Mouse (Mus musculus): ENCODE measurements around the gene Ccdc66.
A peak's percentile ranks its signal among the peaks of the same experiment; 100 is the strongest.

Gene Ccdc66

DNA sequence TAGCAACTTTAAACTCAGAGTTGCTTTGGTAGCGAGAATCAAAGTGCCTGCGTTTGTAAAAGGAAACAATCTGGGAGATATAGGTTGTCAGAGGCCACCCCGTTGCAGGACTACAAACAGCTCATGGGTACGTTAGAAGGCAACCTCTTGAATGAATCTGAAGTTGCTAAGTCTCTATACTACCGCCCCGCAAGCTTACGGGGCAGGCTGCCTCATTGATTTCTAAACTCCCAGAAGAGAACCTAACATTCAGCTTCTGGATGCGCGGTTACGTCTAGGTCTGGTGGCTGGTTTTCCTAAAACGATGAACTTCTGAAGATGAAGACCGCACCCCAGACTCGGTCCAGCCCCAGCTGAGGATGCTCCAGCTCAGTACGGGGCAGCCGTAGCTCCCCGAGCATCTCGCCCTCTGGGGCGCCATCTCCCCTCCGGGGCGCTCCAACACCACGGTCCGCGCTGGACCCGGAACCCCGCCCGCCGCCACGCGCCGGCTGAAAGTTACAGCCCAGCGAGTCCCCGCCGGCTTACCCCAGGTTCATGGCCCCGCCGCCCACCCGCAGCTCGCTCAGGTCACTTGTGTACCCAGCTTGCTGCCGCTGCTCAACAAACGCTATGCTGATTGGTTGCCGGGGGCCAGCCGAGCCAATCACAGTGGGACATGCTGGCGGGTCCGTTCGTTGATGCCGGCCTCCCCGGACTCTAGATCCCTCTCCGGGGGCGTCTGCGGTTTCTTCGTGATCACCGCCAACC is at the start of gene Ccdc66:
TSS of gene Ccdc66 (minus strand) at position 567 of the 750 bp plus-strand sequence.
- DNase-seq (ENCODE audit: low read depth): peak; percentile 92

GRCm38 (mm10) chr14:27543838-27544426 is 35.7 kb upstream of the Ccdc66 start:
- DNase-seq (ENCODE audit: low read depth): no peak

- no peak for DNase-seq (ENCODE audit: low read depth)
Observed at GRCm38 (mm10) chr14:27536441-27536840, 28.2 kb upstream of the Ccdc66 start.

DNA sequence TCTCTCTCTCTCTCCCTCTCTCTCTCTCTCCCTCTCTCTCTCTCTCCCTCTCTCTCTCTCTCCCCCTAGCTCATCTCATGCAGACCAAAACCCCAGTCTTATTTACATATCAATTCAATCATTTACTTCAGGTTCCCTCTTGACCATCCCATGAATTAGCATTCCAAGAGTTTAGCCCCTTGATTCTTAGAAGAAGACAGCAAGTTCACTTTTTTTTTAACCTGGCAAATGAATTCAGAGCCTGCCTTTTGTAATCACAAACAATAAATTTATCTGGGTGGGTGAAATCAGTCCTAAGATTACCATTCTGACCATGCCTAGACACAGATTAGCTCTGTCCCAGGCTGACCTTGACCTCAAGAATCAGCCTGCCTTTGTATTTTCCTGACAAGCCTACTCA is 16.3 kb upstream of the Ccdc66 start:
- DNase-seq (ENCODE audit: low read depth): no peak

DNA sequence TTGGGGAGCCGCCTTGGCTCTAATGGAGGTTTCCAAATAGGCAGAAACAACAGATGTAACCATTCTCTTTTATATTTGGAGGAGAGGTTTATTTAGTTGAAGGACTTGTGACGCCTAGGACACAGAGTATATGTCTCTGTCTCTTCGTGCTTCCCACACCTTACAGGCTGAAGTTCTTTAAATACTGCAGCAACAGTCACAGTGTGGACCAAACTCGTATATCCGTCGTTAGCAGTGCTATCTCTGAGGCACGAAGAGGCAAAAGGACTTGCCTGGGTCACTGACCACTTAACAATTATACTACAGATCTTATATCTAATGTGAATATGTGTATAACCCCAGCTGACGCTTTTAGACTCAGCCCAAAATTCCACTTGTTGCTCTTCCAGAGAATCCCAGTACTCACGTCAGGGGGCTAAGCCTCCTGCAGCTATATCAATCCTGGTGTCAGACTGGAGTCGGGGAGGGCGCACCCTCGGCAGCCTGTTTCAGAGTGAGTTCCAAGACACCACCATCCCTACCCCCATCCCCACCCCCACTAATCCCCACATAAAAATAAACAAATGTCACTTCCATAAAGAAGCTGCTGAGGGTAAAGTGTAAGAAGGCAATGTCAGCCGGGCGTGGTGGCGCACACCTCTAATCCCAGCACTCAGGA is 513 bp upstream of the Ccdc66 start:
- DNase-seq (ENCODE audit: low read depth): no peak

GRCm38 (mm10) chr14:27501096-27501495 is 7.2 kb downstream of the Ccdc66 start:
- no peak for DNase-seq (ENCODE audit: low read depth)

GRCm38 (mm10) chr14:27493516-27493915 is 14.7 kb downstream of the Ccdc66 start:
- no peak for DNase-seq (ENCODE audit: low read depth)

- no peak for DNase-seq (ENCODE audit: low read depth)
Observed at GRCm38 (mm10) chr14:27491399-27491798, 16.9 kb downstream of the Ccdc66 start.

GRCm38 (mm10) chr14:27446963-27447362 is 61.3 kb downstream of the Ccdc66 start:
- no peak for DNase-seq (ENCODE audit: low read depth)

DNA sequence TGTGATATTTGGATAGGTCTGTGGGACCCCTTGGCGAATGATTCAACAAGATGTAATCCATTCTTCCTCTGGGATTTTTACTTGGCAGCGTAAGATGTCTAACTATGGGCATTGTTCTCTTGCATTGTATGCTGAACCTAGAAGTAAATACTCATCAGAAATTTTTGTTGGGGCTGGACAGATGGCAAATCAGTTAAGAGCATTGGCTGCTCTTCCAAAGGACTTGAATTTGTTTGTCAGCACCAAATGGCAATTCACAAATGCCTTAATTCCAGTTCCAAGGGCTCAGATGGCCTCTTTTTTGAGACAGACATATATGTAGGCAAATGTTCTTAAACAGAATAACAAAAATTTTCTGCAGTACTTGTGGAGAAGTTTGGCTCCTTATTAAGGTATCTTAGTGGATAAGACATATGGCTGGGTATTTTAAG is 63.4 kb downstream of the Ccdc66 start:
- DNase-seq (ENCODE audit: low read depth): no peak

- DNase-seq (ENCODE audit: low read depth): no peak
Observed at GRCm38 (mm10) chr14:27440921-27441320, 67.3 kb downstream of the Ccdc66 start.

DNA sequence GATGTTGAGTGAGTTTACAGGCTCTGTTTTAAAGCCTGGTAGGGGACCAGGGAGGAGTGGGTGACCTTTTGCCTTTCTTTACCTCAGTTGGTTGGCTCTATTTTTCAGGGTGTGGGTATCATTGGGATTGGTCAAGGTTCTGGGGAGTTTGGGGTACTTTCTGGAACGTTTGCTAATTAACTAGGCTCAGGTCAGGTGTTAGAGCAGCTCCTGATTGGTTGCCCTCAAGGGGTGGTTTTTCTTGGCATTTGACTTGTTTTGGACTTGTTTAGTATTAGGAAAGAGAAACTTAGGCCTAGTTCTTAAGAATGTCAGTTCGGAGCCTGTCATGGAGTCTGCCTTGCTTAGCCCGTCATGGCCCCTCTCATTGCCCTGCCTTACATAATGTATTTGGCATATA is 71.4 kb downstream of the Ccdc66 start:
- no peak for DNase-seq (ENCODE audit: low read depth)

DNA sequence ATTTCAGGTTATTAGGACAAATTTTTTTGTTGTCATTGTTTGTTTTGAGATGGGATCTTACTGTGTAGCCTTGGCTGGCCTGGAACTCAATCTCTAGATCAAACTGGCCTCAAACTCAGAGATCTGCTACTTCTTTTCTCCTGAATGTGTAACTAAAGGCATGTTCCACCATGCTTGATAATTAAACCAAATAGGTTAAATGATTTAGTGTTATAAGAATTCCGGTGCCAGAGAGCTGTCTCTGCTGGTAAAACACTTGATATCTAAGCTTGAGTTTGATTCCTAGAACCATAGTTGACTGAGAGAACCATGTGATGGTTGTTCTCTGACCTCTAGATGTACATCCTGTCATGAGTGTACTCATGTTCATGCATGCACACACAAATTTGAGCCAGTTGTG is 72.1 kb downstream of the Ccdc66 start:
- no peak for DNase-seq (ENCODE audit: low read depth)

DNA sequence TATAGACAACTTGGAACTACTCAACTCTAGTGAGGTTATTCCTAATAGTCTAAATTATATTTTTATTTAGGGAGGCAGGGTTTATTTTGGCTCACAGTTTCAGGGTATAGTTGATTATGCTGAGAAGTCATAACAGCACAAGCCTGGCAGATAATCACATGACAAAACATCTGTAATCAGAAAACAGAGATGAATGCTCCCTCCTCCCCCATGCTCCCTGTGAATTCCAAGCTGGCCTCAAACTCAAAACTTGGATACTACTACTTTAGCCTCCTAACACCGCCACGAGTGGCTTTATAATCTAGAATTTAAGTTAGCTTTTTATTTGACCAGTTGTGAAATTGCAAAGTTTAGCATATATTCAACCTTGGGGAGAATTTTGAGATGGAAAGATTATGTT is 76.2 kb downstream of the Ccdc66 start:
- DNase-seq (ENCODE audit: low read depth): no peak
